8 mouse cellular contexts compared by ENCODE assay signal in genomic region chr3:122483783-122484130, GRCm38 (mm10).
DNase-seq lines count a peak whose midpoint lies in the region; ATAC-seq and TF ChIP-seq lines count a peak whose summit lies in the region.

No protein-coding gene starts in this region.

- no peak for TF ChIP-seq EP300 in stomach, postnatal 0 days (optimal IDR thresholded peaks at IDR 0.05)

- no peaks in the 10 kb centered on the region for H3K27me3 ChIP-seq in lung, embryonic 15.5 days
- no peaks in the 10 kb centered on the region for H3K27me3 ChIP-seq in limb, embryonic 10.5 days (ENCODE audit: low read depth, poor library complexity, severe bottlenecking)
- no peaks in the 10 kb centered on the region for H3K27me3 ChIP-seq in stomach, postnatal 0 days (ENCODE audit: control insufficient read depth, insufficient read depth, low read length)

- peak overlapping the region; percentile 82 for H3K27ac ChIP-seq in gastrocnemius, adult 2 months
- H3K27ac ChIP-seq in lung, embryonic 15.5 days: no peak overlapping the region
- peak overlapping the region; percentile 79 for H3K27ac ChIP-seq in limb, embryonic 10.5 days
- peak overlapping the region; percentile 58 for H3K27ac ChIP-seq in stomach, postnatal 0 days (replicated peaks)

- DNase-seq in gastrocnemius, adult 2 months: no peak
- DNase-seq in gastrocnemius, postnatal 25 days: no peak
- no peak for DNase-seq in lung, postnatal 25 days (ENCODE audit: low spot score)
- DNase-seq in limb, embryonic 10.5 days (ENCODE audit: low spot score): no peak
- DNase-seq in stomach, postnatal 0 days (ENCODE audit: low spot score): no peak
- no peak for DNase-seq in spleen, adult 12 weeks (ENCODE audit: low spot score)
- no peak for DNase-seq in urinary bladder, postnatal 25 days (ENCODE audit: low spot score)

- no peak for TF ChIP-seq CTCF in gastrocnemius, adult 2 months (IDR thresholded peaks at IDR 0.05)
- no peak for TF ChIP-seq CTCF in stomach, postnatal 0 days (IDR thresholded peaks at IDR 0.05; ENCODE audit: low read depth)

- H3K4me2 ChIP-seq in lung, embryonic 15.5 days: peak overlapping the region; percentile 33
- peak overlapping the region; percentile 30; the same call in 1 of the 2 replicates for H3K4me2 ChIP-seq in stomach, postnatal 0 days (replicated peaks; ENCODE audit: low read depth)

- 32% methylated on average over 5 of the region's 5 CpGs for WGBS in lung, embryonic 15.5 days
- WGBS in limb, embryonic 10.5 days: 14% methylated on average over 5 of the region's 5 CpGs
- 39% methylated on average over 5 of the region's 5 CpGs for WGBS in stomach, postnatal 0 days

- peak overlapping the region; percentile 62 for H3K4me3 ChIP-seq in gastrocnemius, adult 2 months
- H3K4me3 ChIP-seq in lung, embryonic 15.5 days: peak overlapping the region; percentile 9; the same call in 1 of the 2 replicates
- 0 out of 2 replicates have a peak overlapping the region, but pooled peaks have one; percentile 20 for H3K4me3 ChIP-seq in limb, embryonic 10.5 days
- no peak overlapping the region for H3K4me3 ChIP-seq in stomach, postnatal 0 days (ENCODE audit: low read depth, low read length)

- no peaks in the 10 kb centered on the region for H3K9me3 ChIP-seq in lung, embryonic 15.5 days
- H3K9me3 ChIP-seq in limb, embryonic 10.5 days (replicated peaks): no peaks in the 10 kb centered on the region
- no peaks in the 10 kb centered on the region for H3K9me3 ChIP-seq in stomach, postnatal 0 days (ENCODE audit: control insufficient read depth, low read length)

- H3K4me1 ChIP-seq in lung, embryonic 15.5 days: peaks cover 43% of the 10 kb centered on the region
- peaks cover 53% of the 10 kb centered on the region for H3K4me1 ChIP-seq in limb, embryonic 10.5 days
- peaks cover 5% of the 10 kb centered on the region for H3K4me1 ChIP-seq in stomach, postnatal 0 days (replicated peaks; ENCODE audit: control insufficient read depth, insufficient read depth)

- no peak overlapping the region for H3K9ac ChIP-seq in lung, embryonic 15.5 days
- H3K9ac ChIP-seq in stomach, postnatal 0 days (ENCODE audit: low read length): peak overlapping the region; percentile 27; the same call in 1 of the 2 replicates

- intact Hi-C loops in gastrocnemius, adult 2 months (cut with DNase I): no loop called here

- no peaks in the 10 kb centered on the region for H3K36me3 ChIP-seq in lung, embryonic 15.5 days
- H3K36me3 ChIP-seq in limb, embryonic 10.5 days: no peaks in the 10 kb centered on the region
- no peaks in the 10 kb centered on the region for H3K36me3 ChIP-seq in stomach, postnatal 0 days (ENCODE audit: control insufficient read depth, insufficient read depth, low read length)

- 0 out of 2 replicates have a peak, but pooled peaks have one; percentile 57 for ATAC-seq in lung, embryonic 15.5 days (ENCODE audit: borderline replicate concordance, extremely low read depth, low FRiP score, low TSS enrichment)
- 0 out of 2 replicates have a peak, but pooled peaks have one; percentile 14 for ATAC-seq in stomach, postnatal 0 days (ENCODE audit: low FRiP score, low TSS enrichment)
